ENCODE assay signal across 8 mouse cellular contexts in genomic region chr19:45030746-45031693, GRCm38 (mm10). TPM values are rescaled to one million over a fixed set of nuclear protein-coding genes. Genes with fewer than 3 reads are reported as not detected.
DNase-seq lines count a peak whose midpoint lies in the region; ATAC-seq and TF ChIP-seq lines count a peak whose summit lies in the region.

No protein-coding gene starts in this region.

- H3K4me2 ChIP-seq in forebrain, embryonic 13.5 days = peak overlapping the region; percentile 46
- H3K4me2 ChIP-seq in neural tube, embryonic 13.5 days = peak overlapping the region; percentile 41

- no peaks in the 10 kb centered on the region for H3K9me3 ChIP-seq in G1E (replicated peaks)
- no peaks in the 10 kb centered on the region for H3K9me3 ChIP-seq in forebrain, embryonic 13.5 days (replicated peaks)
- no peaks in the 10 kb centered on the region for H3K9me3 ChIP-seq in neural tube, embryonic 13.5 days

- H3K4me3 ChIP-seq in G1E (ENCODE audit: low read depth, low read length) = peak overlapping the region; percentile 28; the same call in 1 of the 2 replicates
- H3K4me3 ChIP-seq in forebrain, embryonic 13.5 days = no peak overlapping the region
- no peak overlapping the region for H3K4me3 ChIP-seq in neural tube, embryonic 13.5 days

- H3K36me3 ChIP-seq in G1E (replicated peaks) = peaks cover 27% of the 10 kb centered on the region
- H3K36me3 ChIP-seq in forebrain, embryonic 13.5 days (ENCODE audit: poor library complexity, severe bottlenecking) = peaks cover 23% of the 10 kb centered on the region
- H3K36me3 ChIP-seq in neural tube, embryonic 13.5 days = peaks cover 25% of the 10 kb centered on the region

- H3K9ac ChIP-seq in forebrain, embryonic 13.5 days = no peak overlapping the region
- H3K9ac ChIP-seq in neural tube, embryonic 13.5 days = peak overlapping the region; percentile 22; the same call in 1 of the 2 replicates

- H3K27me3 ChIP-seq in G1E (ENCODE audit: insufficient read depth, low read length) = peaks cover 15% of the 10 kb centered on the region
- H3K27me3 ChIP-seq in forebrain, embryonic 13.5 days = no peaks in the 10 kb centered on the region
- H3K27me3 ChIP-seq in neural tube, embryonic 13.5 days = no peaks in the 10 kb centered on the region

- no peak for ATAC-seq in G1E (ENCODE audit: extremely low read depth, insufficient number of reproducible peaks, low FRiP score, poor library complexity, severe bottlenecking)
- ATAC-seq in forebrain, embryonic 13.5 days = peak; percentile 44
- peak; percentile 48 for ATAC-seq in neural tube, embryonic 13.5 days (ENCODE audit: low read depth)

- peak; percentile 76; the same call in 1 of the 2 replicates for TF ChIP-seq CTCF in G1E (IDR thresholded peaks at IDR 0.05; ENCODE audit: low read depth, low read length)

- no peak overlapping the region for H3K27ac ChIP-seq in forebrain, embryonic 13.5 days
- H3K27ac ChIP-seq in neural tube, embryonic 13.5 days (replicated peaks) = no peak overlapping the region

- peak; percentile 53 for DNase-seq in G1E (ENCODE audit: low spot score)
- DNase-seq in c-Kit-positive CD71-positive TER-119-positive erythroid progenitor cells, embryonic 14.5 days (ENCODE audit: low spot score) = peak; percentile 82
- DNase-seq in heart, postnatal 10 days = peak; percentile 89
- peak; percentile 89 to 91 for DNase-seq in kidney, postnatal 36 days
- DNase-seq in lung, adult 18-20 months = peak; percentile 77 to 86
- peak; percentile 78 for DNase-seq in testis, postnatal 14 days (ENCODE audit: low spot score)

- intact Hi-C loops in heart, postnatal 10 days (cut with DNase I) = loop anchor here (1.0 kb wide), 1 partner anchor 19 kb away; no protein-coding TSS in a partner anchor

- WGBS in forebrain, embryonic 13.5 days = 44% methylated on average over 20 of the region's 20 CpGs
- 38% methylated on average over 20 of the region's 20 CpGs for whole genome bisulfite sequencing in neural tube, embryonic 13.5 days

- H3K4me1 ChIP-seq in G1E (ENCODE audit: insufficient read depth, low read depth, low read length) = peaks cover 29% of the 10 kb centered on the region
- H3K4me1 ChIP-seq in forebrain, embryonic 13.5 days = peaks cover 3% of the 10 kb centered on the region
- H3K4me1 ChIP-seq in neural tube, embryonic 13.5 days (replicated peaks) = peaks cover 44% of the 10 kb centered on the region

RNA-seq across cellular contexts. Expression of gene Pdzd7, which starts 14.5 kb away (rescaled TPM):
- total RNA-seq in G1E (2014; fragmentation: Nextera tagmentation) (not detected in 2 replicates), G1E (2017) (0.05 TPM in 1 of 2 replicates, not detected in the other)
- 0.02 and 0.04 TPM in 2 replicates for polyA plus RNA-seq in G1E (2012)
- 0.92 and 1.5 TPM in 2 replicates for polyA plus RNA-seq in forebrain, embryonic 13.5 days (2015; fragmentation: Nextera tagmentation; extraction: Ambion mirVana)
- under 1 TPM in 1 of 2 experiments, not detected in 1; 0.22 TPM for total RNA-seq in heart, postnatal 10 days (2021)
- 1.0 and 1.4 TPM in 2 replicates for polyA plus RNA-seq in neural tube, embryonic 13.5 days (2015; fragmentation: Nextera tagmentation; extraction: Ambion mirVana)

RNA-seq across cellular contexts. Expression of gene Sfxn3, which starts 16.3 kb away (rescaled TPM):
- total RNA-seq in G1E (2014; fragmentation: Nextera tagmentation) (26.1 and 34.6 TPM in 2 replicates), G1E (2017) (7.4 TPM in 2 replicates)
- polyA plus RNA-seq in G1E (2012) = 4.4 and 6.7 TPM in 2 replicates
- 38.8 and 42.2 TPM in 2 replicates for polyA plus RNA-seq in forebrain, embryonic 13.5 days (2015; fragmentation: Nextera tagmentation; extraction: Ambion mirVana)
- total RNA-seq in heart, postnatal 10 days (2021) = 10 to 100 TPM; 21.8 to 23.9 TPM
- polyA plus RNA-seq in neural tube, embryonic 13.5 days (2015; fragmentation: Nextera tagmentation; extraction: Ambion mirVana) = 61.0 and 65.3 TPM in 2 replicates

RNA-seq across cellular contexts. Expression of gene Lzts2, which starts 16.8 kb away (rescaled TPM):
- total RNA-seq in G1E (2014; fragmentation: Nextera tagmentation) = 25.6 and 32.7 TPM in 2 replicates
- total RNA-seq in G1E (2017) = 21.7 and 28.5 TPM in 2 replicates
- 122 and 157 TPM in 2 replicates for polyA plus RNA-seq in G1E (2012)
- polyA plus RNA-seq in forebrain, embryonic 13.5 days (2015; fragmentation: Nextera tagmentation; extraction: Ambion mirVana) = 24.5 and 24.7 TPM in 2 replicates
- 10 to 100 TPM; 60.9 to 77.8 TPM for total RNA-seq in heart, postnatal 10 days (2021)
- polyA plus RNA-seq in neural tube, embryonic 13.5 days (2015; fragmentation: Nextera tagmentation; extraction: Ambion mirVana) = 29.1 and 30.8 TPM in 2 replicates

RNA-seq across cellular contexts. Expression of gene Mrpl43, which starts 24.8 kb away (rescaled TPM):
- total RNA-seq in G1E (2014; fragmentation: Nextera tagmentation) = 35.6 and 41.8 TPM in 2 replicates
- 39.7 and 42.2 TPM in 2 replicates for total RNA-seq in G1E (2017)
- polyA plus RNA-seq in G1E (2012) = 91.6 and 94.7 TPM in 2 replicates
- 82.2 and 89.7 TPM in 2 replicates for polyA plus RNA-seq in forebrain, embryonic 13.5 days (2015; fragmentation: Nextera tagmentation; extraction: Ambion mirVana)
- total RNA-seq in heart, postnatal 10 days (2021) = 10 to 100 TPM; 49.1 to 51.6 TPM
- 84.9 and 94.8 TPM in 2 replicates for polyA plus RNA-seq in neural tube, embryonic 13.5 days (2015; fragmentation: Nextera tagmentation; extraction: Ambion mirVana)

RNA-seq across cellular contexts. Expression of gene Twnk, which starts 25.6 kb away (rescaled TPM):
- total RNA-seq in G1E (2014; fragmentation: Nextera tagmentation) = 19.3 and 22.4 TPM in 2 replicates
- total RNA-seq in G1E (2017) = 20.4 and 22.0 TPM in 2 replicates
- polyA plus RNA-seq in G1E (2012) = 14.1 and 14.7 TPM in 2 replicates
- polyA plus RNA-seq in forebrain, embryonic 13.5 days (2015; fragmentation: Nextera tagmentation; extraction: Ambion mirVana) = 21.1 and 22.2 TPM in 2 replicates
- total RNA-seq in heart, postnatal 10 days (2021) = 10 to 100 TPM; 16.6 to 19.1 TPM
- polyA plus RNA-seq in neural tube, embryonic 13.5 days (2015; fragmentation: Nextera tagmentation; extraction: Ambion mirVana) = 15.6 and 17.0 TPM in 2 replicates
